Mouse (Mus musculus): Measurements from ENCODE around the gene Gbp8. TPM values are rescaled to one million over a fixed set of nuclear protein-coding genes. Genes with fewer than 3 reads are reported as not detected.
"Not testable (repeated sequence)": the region's sequence is repeated elsewhere in the genome, so short reads cannot be mapped to it uniquely, and the experiment has no call there.

The Gbp8 gene
- polyA plus RNA-seq (2015; fragmentation: Nextera tagmentation; extraction: Ambion mirVana), result 0.80 and 1.8 TPM in 2 replicates

GRCm38 (mm10) chr5:105139409-105140088 is at the start of gene Gbp8, which contains the start of the genes Gbp9 and Gbp4:
Gene Gbp8 (minus strand): TSS chr5:105139540.
Gene Gbp9 (minus strand): TSS chr5:105139539.
Gene Gbp4 (minus strand): TSS chr5:105139586.
- not testable (repeated sequence) for H3K4me2 ChIP-seq (ENCODE audit: low read depth, low read length); H3K4me1 ChIP-seq (replicated peaks; ENCODE audit: control insufficient read depth, insufficient read depth, low read length); H3K4me3 ChIP-seq (ENCODE audit: low read length); H3K9me3 ChIP-seq (ENCODE audit: control insufficient read depth, low read length); H3K27me3 ChIP-seq (ENCODE audit: control insufficient read depth, insufficient read depth, low read depth, low read length); H3K27ac ChIP-seq (ENCODE audit: low read length); H3K36me3 ChIP-seq (ENCODE audit: control insufficient read depth, insufficient read depth, low read length); H3K9ac ChIP-seq (ENCODE audit: low read length)
- peak; percentile 54 for ATAC-seq (ENCODE audit: low read depth)
- 11% methylated on average over 2 of the region's 2 CpGs for WGBS

- Histone ChIP-seq H3K9ac (ENCODE audit: low read length) (no peak overlapping the region), H3K27me3 (ENCODE audit: control insufficient read depth, insufficient read depth, low read depth, low read length) (no peaks in the 10 kb centered on the region), H3K4me1 (replicated peaks; ENCODE audit: control insufficient read depth, insufficient read depth, low read length) (no peaks in the 10 kb centered on the region), H3K36me3 (ENCODE audit: control insufficient read depth, insufficient read depth, low read length) (no peaks in the 10 kb centered on the region), H3K9me3 (ENCODE audit: control insufficient read depth, low read length) (no peaks in the 10 kb centered on the region), H3K27ac (ENCODE audit: low read length) (no peak overlapping the region), H3K4me2 (ENCODE audit: low read depth, low read length) (no peak overlapping the region), H3K4me3 (ENCODE audit: low read length) (no peak overlapping the region)
- ATAC-seq (ENCODE audit: low read depth), result no peak
Measured at GRCm38 (mm10) chr5:105181446-105181845, 42.1 kb upstream of the Gbp8 start.

GRCm38 (mm10) chr5:105156582-105156981 is 17.2 kb upstream of the Gbp8 start:
- Histone ChIP-seq H3K4me3 (ENCODE audit: low read length) (no peak overlapping the region), H3K9ac (ENCODE audit: low read length) (no peak overlapping the region), H3K4me2 (ENCODE audit: low read depth, low read length) (no peak overlapping the region), H3K27ac (ENCODE audit: low read length) (no peak overlapping the region), H3K27me3 (ENCODE audit: control insufficient read depth, insufficient read depth, low read depth, low read length) (no peaks in the 10 kb centered on the region), H3K36me3 (ENCODE audit: control insufficient read depth, insufficient read depth, low read length) (no peaks in the 10 kb centered on the region), H3K9me3 (ENCODE audit: control insufficient read depth, low read length) (no peaks in the 10 kb centered on the region), H3K4me1 (replicated peaks; ENCODE audit: control insufficient read depth, insufficient read depth, low read length) (no peaks in the 10 kb centered on the region)
- WGBS, result 80% methylated on average over 5 of the region's 5 CpGs
- no peak for ATAC-seq (ENCODE audit: low read depth)

DNA sequence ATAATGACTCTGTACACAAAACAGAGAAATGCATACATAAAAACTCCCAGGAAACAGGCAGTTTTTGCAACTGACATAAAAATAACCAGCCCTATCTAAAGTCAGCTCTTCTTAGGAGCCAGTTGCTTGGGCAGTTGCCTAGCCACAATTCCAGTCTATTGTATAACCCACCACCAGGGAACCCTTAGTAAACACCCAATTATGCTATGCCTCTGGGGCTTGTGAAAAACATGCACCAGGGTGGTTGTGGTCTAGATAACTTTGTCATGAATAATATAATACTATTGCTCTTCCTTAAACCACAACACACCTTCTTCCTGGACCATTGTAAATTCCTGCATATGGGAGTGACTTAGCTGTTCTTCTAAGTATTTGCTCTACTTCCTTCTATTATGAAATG is 14.7 kb upstream of the Gbp8 start:
- Histone ChIP-seq H3K9me3 (ENCODE audit: control insufficient read depth, low read length) (no peaks in the 10 kb centered on the region), H3K4me1 (replicated peaks; ENCODE audit: control insufficient read depth, insufficient read depth, low read length) (no peaks in the 10 kb centered on the region), H3K36me3 (ENCODE audit: control insufficient read depth, insufficient read depth, low read length) (no peaks in the 10 kb centered on the region), H3K4me3 (ENCODE audit: low read length) (no peak overlapping the region), H3K9ac (ENCODE audit: low read length) (no peak overlapping the region), H3K27ac (ENCODE audit: low read length) (no peak overlapping the region), H3K27me3 (ENCODE audit: control insufficient read depth, insufficient read depth, low read depth, low read length) (no peaks in the 10 kb centered on the region), H3K4me2 (ENCODE audit: low read depth, low read length) (no peak overlapping the region)
- ATAC-seq (ENCODE audit: low read depth), result no peak

- H3K9ac ChIP-seq (ENCODE audit: low read length); ATAC-seq (ENCODE audit: low read depth): not testable (repeated sequence)
- WGBS, result 47% methylated on average over 2 of the region's 2 CpGs
Measured at GRCm38 (mm10) chr5:105148062-105148461, 8.7 kb upstream of the Gbp8 start.

GRCm38 (mm10) chr5:105146447-105146846 is 7.1 kb upstream of the Gbp8 start:
- no peaks in the 10 kb centered on the region for H3K36me3 ChIP-seq (ENCODE audit: control insufficient read depth, insufficient read depth, low read length)
- no peaks in the 10 kb centered on the region for H3K4me1 ChIP-seq (replicated peaks; ENCODE audit: control insufficient read depth, insufficient read depth, low read length)
- peak; percentile 52 for ATAC-seq (ENCODE audit: low read depth)
- H3K9ac ChIP-seq (ENCODE audit: low read length), result no peak overlapping the region
- H3K27ac ChIP-seq (ENCODE audit: low read length), result peak overlapping the region; percentile 3; the same call in 1 of the 2 replicates
- no peak overlapping the region for H3K4me3 ChIP-seq (ENCODE audit: low read length)
- no peaks in the 10 kb centered on the region for H3K9me3 ChIP-seq (ENCODE audit: control insufficient read depth, low read length)
- no peak overlapping the region for H3K4me2 ChIP-seq (ENCODE audit: low read depth, low read length)
- no peaks in the 10 kb centered on the region for H3K27me3 ChIP-seq (ENCODE audit: control insufficient read depth, insufficient read depth, low read depth, low read length)

More at GRCm38 (mm10) chr5:105148062-105148461, 8.7 kb upstream of the Gbp8 start:
- not testable (repeated sequence) for H3K36me3 ChIP-seq (ENCODE audit: control insufficient read depth, insufficient read depth, low read length); H3K27me3 ChIP-seq (ENCODE audit: control insufficient read depth, insufficient read depth, low read depth, low read length); H3K27ac ChIP-seq (ENCODE audit: low read length); H3K4me3 ChIP-seq (ENCODE audit: low read length); H3K9me3 ChIP-seq (ENCODE audit: control insufficient read depth, low read length); H3K4me2 ChIP-seq (ENCODE audit: low read depth, low read length); H3K4me1 ChIP-seq (replicated peaks; ENCODE audit: control insufficient read depth, insufficient read depth, low read length)

DNA sequence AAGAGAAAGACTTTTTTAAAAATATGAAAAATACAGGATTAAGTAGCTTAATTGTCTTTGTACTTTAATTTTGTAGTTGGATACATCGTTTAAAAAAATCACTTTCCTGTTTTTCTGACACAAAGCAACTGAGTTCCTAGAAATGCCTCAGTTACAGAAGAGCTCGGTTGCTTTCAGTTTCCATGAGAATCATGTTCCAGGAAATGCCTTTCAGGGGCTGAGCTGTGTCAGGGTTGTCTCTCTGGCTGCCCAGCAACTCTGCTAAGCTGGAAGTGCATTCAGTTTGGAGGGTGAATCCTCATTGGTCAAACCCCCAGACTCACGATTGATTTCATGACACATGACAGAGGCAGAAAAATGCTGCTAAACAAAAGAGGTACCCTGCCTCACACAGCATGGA is 6.4 kb upstream of the Gbp8 start:
- H3K4me3 ChIP-seq (ENCODE audit: low read length); H3K4me2 ChIP-seq (ENCODE audit: low read depth, low read length); H3K36me3 ChIP-seq (ENCODE audit: control insufficient read depth, insufficient read depth, low read length); H3K9me3 ChIP-seq (ENCODE audit: control insufficient read depth, low read length); ATAC-seq (ENCODE audit: low read depth); H3K4me1 ChIP-seq (replicated peaks; ENCODE audit: control insufficient read depth, insufficient read depth, low read length); H3K27me3 ChIP-seq (ENCODE audit: control insufficient read depth, insufficient read depth, low read depth, low read length); H3K9ac ChIP-seq (ENCODE audit: low read length): not testable (repeated sequence)
- WGBS, result 43% methylated on average over 3 of the region's 3 CpGs
- peak overlapping the region; percentile 3 for H3K27ac ChIP-seq (ENCODE audit: low read length)

- WGBS, result 61% methylated on average over 2 of the region's 2 CpGs
- H3K9ac ChIP-seq (ENCODE audit: low read length); H3K4me1 ChIP-seq (replicated peaks; ENCODE audit: control insufficient read depth, insufficient read depth, low read length); H3K27ac ChIP-seq (ENCODE audit: low read length); ATAC-seq (ENCODE audit: low read depth); H3K36me3 ChIP-seq (ENCODE audit: control insufficient read depth, insufficient read depth, low read length); H3K9me3 ChIP-seq (ENCODE audit: control insufficient read depth, low read length); H3K27me3 ChIP-seq (ENCODE audit: control insufficient read depth, insufficient read depth, low read depth, low read length); H3K4me2 ChIP-seq (ENCODE audit: low read depth, low read length); H3K4me3 ChIP-seq (ENCODE audit: low read length): not testable (repeated sequence)
Measured at GRCm38 (mm10) chr5:105140089-105140810, 910 bp upstream of the Gbp8 start.

GRCm38 (mm10) chr5:105138906-105139305 is 434 bp downstream of the Gbp8 start:
- no peaks in the 10 kb centered on the region for H3K27me3 ChIP-seq (ENCODE audit: control insufficient read depth, insufficient read depth, low read depth, low read length)
- 64% methylated on average over 1 of the region's 1 CpGs for WGBS
- ATAC-seq (ENCODE audit: low read depth), result no peak
- no peak overlapping the region for H3K4me3 ChIP-seq (ENCODE audit: low read length)
- H3K9ac ChIP-seq (ENCODE audit: low read length), result no peak overlapping the region
- H3K27ac ChIP-seq (ENCODE audit: low read length), result no peak overlapping the region
- no peaks in the 10 kb centered on the region for H3K36me3 ChIP-seq (ENCODE audit: control insufficient read depth, insufficient read depth, low read length)
- H3K4me1 ChIP-seq (replicated peaks; ENCODE audit: control insufficient read depth, insufficient read depth, low read length), result no peaks in the 10 kb centered on the region
- no peaks in the 10 kb centered on the region for H3K9me3 ChIP-seq (ENCODE audit: control insufficient read depth, low read length)
- H3K4me2 ChIP-seq (ENCODE audit: low read depth, low read length), result no peak overlapping the region
